Mouse (Mus musculus) embryonic facial prominence, embryonic 11.5 days (tissue): ENCODE measurements at regions not wholly inside any gene's neighbourhood (a gene's known extent, or its start where the extent isn't known, plus 50 kb on each side); places are given as distances from the start of the nearest gene placed in this dataset.

Source experiments
- ATAC-seq: fragments of 200-750 bp; cut with Nextera tagmentation; replicated peaks from 2 replicates; pipeline ENCODE4 v1.8.0; 2017; ENCODE audit warnings: low read depth; ENCODE audit not compliant: insufficient number of reproducible peaks, low FRiP score, low TSS enrichment
- DNase-seq: peaks from one replicate; pipeline ENCODE4 v3.0.0-alpha.2; 2015; ENCODE audit warnings: low spot score
- H3K27ac ChIP-seq: fragments of 300-500 bp; sonication (generic); replicated peaks from 2 replicates; pipeline ENCODE4 v1.5.1; 2014; ENCODE audit warnings: mild to moderate bottlenecking, low read depth, low read length, control low read depth
- H3K27me3 ChIP-seq: fragments of 300-500 bp; sonication (generic); 2 replicates; pipeline ENCODE4 v1.6.1; 2014; ENCODE audit warnings: mild to moderate bottlenecking, low read length, moderate library complexity, mixed read lengths; ENCODE audit not compliant: control insufficient read depth, insufficient read depth
- H3K36me3 ChIP-seq: fragments of 300-500 bp; sonication (generic); replicated peaks from 2 replicates; pipeline ENCODE4 v1.6.1; 2014; ENCODE audit warnings: low read depth, mild to moderate bottlenecking, low read length, moderate library complexity, mixed read lengths; ENCODE audit not compliant: control insufficient read depth, insufficient read depth
- H3K4me1 ChIP-seq: fragments of 300-500 bp; sonication (generic); 2 replicates; pipeline ENCODE4 v1.6.1; 2014; ENCODE audit warnings: low read length, mixed read lengths; ENCODE audit not compliant: control insufficient read depth, insufficient read depth
- H3K4me2 ChIP-seq: fragments of 300-500 bp; sonication (generic); 2 replicates; pipeline ENCODE4 v1.6.1; 2014; ENCODE audit warnings: low read depth, mild to moderate bottlenecking, control low read depth, low read length, moderate library complexity
- H3K4me3 ChIP-seq: fragments of 300-500 bp; sonication (generic); 2 replicates; pipeline ENCODE4 v1.5.1; 2014; ENCODE audit warnings: low read depth, low read length, control low read depth
- H3K9ac ChIP-seq: fragments of 300-500 bp; sonication (generic); replicated peaks from 2 replicates; pipeline ENCODE4 v1.6.1; 2014; ENCODE audit warnings: mild to moderate bottlenecking, control low read depth, low read length
- H3K9me3 ChIP-seq: fragments of 300-500 bp; sonication (generic); replicated peaks from 2 replicates; pipeline ENCODE4 v1.6.1; 2016; ENCODE audit warnings: mild to moderate bottlenecking, low read length, inconsistent platforms, mixed read lengths; ENCODE audit not compliant: control insufficient read depth
- whole genome bisulfite sequencing: fragments of 180-500 bp; shearing (Covaris S2); extraction: QIAGEN DNeasy Blood & Tissue Kit; methylation state at CpG from one replicate; pipeline ENCODE4 v1.1.7; 2014; 5-methylcytosine and 5-hydroxymethylcytosine counted together

GRCm38 (mm10) chr13:52395786-52396185, 135.3 kb downstream of the Diras2 start:
- Histone ChIP-seq H3K4me2 (no peak overlapping the region), H3K27me3 (no peaks in the 10 kb centered on the region), H3K36me3 (no peaks in the 10 kb centered on the region), H3K4me1 (no peaks in the 10 kb centered on the region), H3K9ac (no peak overlapping the region), H3K27ac (no peak overlapping the region), H3K9me3 (no peaks in the 10 kb centered on the region), H3K4me3 (no peak overlapping the region)
- ATAC-seq: no peak
- 77% methylated on average over 8 of the region's 8 CpGs for WGBS
- DNase-seq: no peak

GRCm38 (mm10) chr13:52398344-52398743, 132.7 kb downstream of the Diras2 start:
- H3K27me3 ChIP-seq: no peaks in the 10 kb centered on the region
- ATAC-seq (no peak), DNase-seq (no peak)
- 85% methylated on average over 6 of the region's 6 CpGs for WGBS
- H3K27ac ChIP-seq: no peak overlapping the region
- H3K9me3 ChIP-seq: no peaks in the 10 kb centered on the region
- H3K4me3 ChIP-seq: no peak overlapping the region
- no peak overlapping the region for H3K4me2 ChIP-seq
- H3K4me1 ChIP-seq: no peaks in the 10 kb centered on the region
- no peaks in the 10 kb centered on the region for H3K36me3 ChIP-seq
- no peak overlapping the region for H3K9ac ChIP-seq

- ATAC-seq: no peak
- DNase-seq: no peak
- Histone ChIP-seq H3K4me1 (no peaks in the 10 kb centered on the region), H3K27me3 (no peaks in the 10 kb centered on the region), H3K9ac (no peak overlapping the region), H3K4me2 (no peak overlapping the region), H3K9me3 (no peaks in the 10 kb centered on the region), H3K36me3 (no peaks in the 10 kb centered on the region), H3K4me3 (no peak overlapping the region), H3K27ac (no peak overlapping the region)
- WGBS: 80% methylated on average over 2 of the region's 2 CpGs
Observed at GRCm38 (mm10) chr13:52399143-52399542, 131.9 kb downstream of the Diras2 start.

GRCm38 (mm10) chr13:52403805-52404204, 127.3 kb downstream of the Diras2 start:
- 74% methylated on average over 3 of the region's 3 CpGs for WGBS
- no peak overlapping the region for H3K4me3 ChIP-seq
- no peaks in the 10 kb centered on the region for H3K36me3 ChIP-seq
- no peak overlapping the region for H3K27ac ChIP-seq
- ATAC-seq: no peak
- no peaks in the 10 kb centered on the region for H3K9me3 ChIP-seq
- H3K4me2 ChIP-seq: no peak overlapping the region
- H3K9ac ChIP-seq: no peak overlapping the region
- no peaks in the 10 kb centered on the region for H3K4me1 ChIP-seq
- no peak for DNase-seq
- no peaks in the 10 kb centered on the region for H3K27me3 ChIP-seq

GRCm38 (mm10) chr13:52416301-52416700, 114.8 kb downstream of the Diras2 start:
- Histone ChIP-seq H3K27ac (no peak overlapping the region), H3K27me3 (no peaks in the 10 kb centered on the region), H3K9me3 (no peaks in the 10 kb centered on the region), H3K4me1 (no peaks in the 10 kb centered on the region), H3K4me2 (no peak overlapping the region), H3K36me3 (no peaks in the 10 kb centered on the region), H3K9ac (no peak overlapping the region), H3K4me3 (no peak overlapping the region)
- WGBS: 50% methylated on average over 1 of the region's 1 CpGs
- no peak for ATAC-seq
- no peak for DNase-seq

- H3K4me3 ChIP-seq: no peak overlapping the region
- no peaks in the 10 kb centered on the region for H3K27me3 ChIP-seq
- ATAC-seq: no peak
- no peak overlapping the region for H3K4me2 ChIP-seq
- no peaks in the 10 kb centered on the region for H3K9me3 ChIP-seq
- WGBS: 86% methylated on average over 3 of the region's 3 CpGs
- no peak for DNase-seq
- H3K9ac ChIP-seq: no peak overlapping the region
- no peaks in the 10 kb centered on the region for H3K4me1 ChIP-seq
- H3K36me3 ChIP-seq: no peaks in the 10 kb centered on the region
- H3K27ac ChIP-seq: no peak overlapping the region
Observed at GRCm38 (mm10) chr13:52422456-52422855, 108.6 kb downstream of the Diras2 start.

- Histone ChIP-seq H3K27ac (no peak overlapping the region), H3K27me3 (no peaks in the 10 kb centered on the region), H3K4me2 (no peak overlapping the region), H3K4me3 (no peak overlapping the region), H3K9ac (no peak overlapping the region), H3K36me3 (no peaks in the 10 kb centered on the region), H3K4me1 (no peaks in the 10 kb centered on the region), H3K9me3 (no peaks in the 10 kb centered on the region)
- DNase-seq (no peak), ATAC-seq (no peak)
- WGBS: 90% methylated on average over 5 of the region's 5 CpGs
Observed at GRCm38 (mm10) chr13:52428527-52428926, 102.6 kb downstream of the Diras2 start.

- no peaks in the 10 kb centered on the region for H3K9me3 ChIP-seq
- no peak overlapping the region for H3K4me3 ChIP-seq
- no peak overlapping the region for H3K4me2 ChIP-seq
- H3K27me3 ChIP-seq: no peaks in the 10 kb centered on the region
- H3K9ac ChIP-seq: no peak overlapping the region
- H3K27ac ChIP-seq: no peak overlapping the region
- no peaks in the 10 kb centered on the region for H3K4me1 ChIP-seq
- DNase-seq (no peak), ATAC-seq (no peak)
- H3K36me3 ChIP-seq: no peaks in the 10 kb centered on the region
- WGBS: 78% methylated on average over 8 of the region's 8 CpGs
Observed at GRCm38 (mm10) chr13:52436756-52437155, 94.3 kb downstream of the Diras2 start.
